Mouse (Mus musculus) testis, adult 2 months (tissue): ENCODE results near the gene Nans.

Experiments
- CTCF ChIP-seq: fragments of 200-500 bp; IDR thresholded peaks from 2 replicates; pipeline ENCODE4 v1.5.1; 2012; ENCODE audit warnings: low read depth, mild to moderate bottlenecking, inconsistent platforms, low read length, moderate library complexity; ENCODE audit not compliant: control insufficient read depth, insufficient read depth, insufficient replicate concordance
- POLR2A ChIP-seq: fragments of 200-500 bp; IDR thresholded peaks from 2 replicates; pipeline ENCODE4 v1.6.1; 2012; ENCODE audit warnings: low read depth, mild to moderate bottlenecking, inconsistent platforms, low read length, moderate library complexity; ENCODE audit not compliant: control insufficient read depth

GRCm38 (mm10) chr4:46448886-46449285 is 40.2 kb upstream of the Nans start:
- no peak for TF ChIP-seq CTCF
- no peak for TF ChIP-seq POLR2A
